Mouse (Mus musculus): ENCODE data around the gene Zfp738. TPM values are rescaled to one million over a fixed set of nuclear protein-coding genes. Genes with fewer than 3 reads are reported as not detected.
"Not testable (repeated sequence)": the region's sequence is repeated elsewhere in the genome, so short reads cannot be mapped to it uniquely, and the experiment has no call there.

The Zfp738 gene
- total RNA-seq (2017), result 16.9 to 22.4 TPM (median 21.2 TPM) in 3 replicates

DNA sequence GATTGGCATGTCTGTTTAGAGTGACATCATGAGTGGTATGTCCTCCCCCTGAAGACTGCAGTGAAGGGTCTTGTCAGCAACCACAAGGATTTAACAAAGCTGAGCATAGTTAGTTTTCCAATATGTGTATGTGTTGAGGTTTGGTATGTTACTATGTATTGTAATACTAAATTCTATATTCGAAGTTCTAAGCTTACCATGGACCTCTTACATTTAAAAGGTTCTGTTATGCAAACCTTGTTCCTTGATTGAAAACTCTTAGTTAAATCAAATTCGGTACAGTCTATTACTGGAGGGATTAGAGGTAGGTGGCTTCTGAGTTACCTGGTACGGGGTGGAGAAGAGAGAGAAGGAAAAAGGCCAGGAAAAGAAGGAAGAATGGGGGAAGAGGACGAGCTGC is at the start of gene Zfp738:
Gene Zfp738 (minus strand): TSS at position 101 of the 400 bp plus-strand sequence.
- ATAC-seq (replicated peaks; ENCODE audit: insufficient number of reproducible peaks, low FRiP score, low TSS enrichment, poor library complexity, severe bottlenecking), result no peak

GRCm38 (mm10) chr13:67734391-67734790 is 47.5 kb upstream of the Zfp738 start:
- ATAC-seq (replicated peaks; ENCODE audit: insufficient number of reproducible peaks, low FRiP score, low TSS enrichment, poor library complexity, severe bottlenecking), result not testable (repeated sequence)

DNA sequence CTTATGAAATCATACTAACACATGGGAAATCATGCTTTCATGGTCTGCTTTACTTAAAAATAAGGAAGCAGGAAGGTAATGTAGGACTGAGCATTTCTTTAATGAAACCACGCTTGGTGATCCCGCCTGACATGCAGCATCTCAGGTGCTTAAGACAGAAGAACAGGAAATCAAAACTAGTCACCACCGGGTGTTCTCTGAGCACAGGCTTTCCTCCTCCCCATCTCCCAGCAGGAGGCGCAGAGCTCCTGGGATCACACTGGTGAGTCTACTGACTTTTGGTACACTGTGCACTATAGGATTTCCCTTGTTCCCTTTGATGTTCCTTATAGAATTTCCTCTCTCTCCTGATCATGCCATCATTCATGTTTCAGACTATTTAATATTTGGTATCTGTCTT is 42.6 kb upstream of the Zfp738 start:
- not testable (repeated sequence) for ATAC-seq (replicated peaks; ENCODE audit: insufficient number of reproducible peaks, low FRiP score, low TSS enrichment, poor library complexity, severe bottlenecking)

DNA sequence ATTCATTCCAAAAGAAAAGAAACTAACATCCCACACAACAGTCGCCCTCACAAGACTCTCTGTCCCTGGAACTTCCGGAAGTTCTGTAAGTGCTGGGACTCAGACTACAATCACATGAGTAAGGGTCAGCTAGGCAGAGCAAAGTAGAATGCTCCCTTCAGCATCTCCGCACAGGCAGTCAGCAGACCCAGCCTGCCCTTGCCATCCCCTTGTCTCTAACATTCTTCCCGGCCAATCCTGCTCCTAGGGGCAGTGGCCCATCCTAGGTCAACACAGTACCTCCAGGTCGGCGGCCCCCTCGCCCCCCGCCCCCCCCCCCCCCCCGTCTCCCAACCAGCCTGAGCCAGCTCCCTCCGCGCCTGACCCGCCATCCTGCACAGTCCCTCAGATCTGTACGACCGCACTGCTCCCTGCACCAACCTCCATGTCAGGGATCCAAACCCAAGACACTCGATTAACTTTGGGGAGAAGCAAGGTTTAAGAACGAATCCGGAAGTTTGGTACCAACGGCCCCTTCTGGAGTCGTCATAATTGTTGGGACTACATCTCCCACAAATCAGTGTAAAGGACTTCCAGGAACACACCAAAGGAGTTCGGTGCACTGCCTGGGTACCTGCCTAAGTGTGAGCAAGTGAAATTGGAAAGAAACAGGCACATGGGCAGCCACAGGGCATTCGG is 41.9 kb upstream of the Zfp738 start, which contains the start of gene Zfp65:
Gene Zfp65 (minus strand): TSS at position 533 of the 678 bp plus-strand sequence.
- peak; percentile 81 for ATAC-seq (replicated peaks; ENCODE audit: insufficient number of reproducible peaks, low FRiP score, low TSS enrichment, poor library complexity, severe bottlenecking)

DNA sequence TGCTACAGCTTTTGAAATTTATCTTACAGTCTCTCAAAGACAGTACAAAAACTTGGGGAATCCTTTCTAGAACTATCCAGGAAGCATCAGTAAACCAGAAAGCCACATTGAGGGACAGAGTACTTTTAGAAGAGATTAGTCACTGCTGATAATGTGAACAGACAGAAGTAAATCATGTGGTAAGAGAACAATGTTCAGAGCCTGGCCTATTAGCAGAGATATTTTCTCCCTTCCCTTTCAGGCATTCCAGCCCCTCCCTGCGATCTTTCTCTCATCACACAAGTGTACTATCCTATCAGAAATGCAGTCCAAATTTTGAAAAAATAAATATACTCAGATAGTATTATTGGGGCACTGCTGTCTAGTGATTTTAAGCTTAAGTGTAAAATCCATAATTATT is 41.2 kb upstream of the Zfp738 start:
- ATAC-seq (replicated peaks; ENCODE audit: insufficient number of reproducible peaks, low FRiP score, low TSS enrichment, poor library complexity, severe bottlenecking), result no peak

DNA sequence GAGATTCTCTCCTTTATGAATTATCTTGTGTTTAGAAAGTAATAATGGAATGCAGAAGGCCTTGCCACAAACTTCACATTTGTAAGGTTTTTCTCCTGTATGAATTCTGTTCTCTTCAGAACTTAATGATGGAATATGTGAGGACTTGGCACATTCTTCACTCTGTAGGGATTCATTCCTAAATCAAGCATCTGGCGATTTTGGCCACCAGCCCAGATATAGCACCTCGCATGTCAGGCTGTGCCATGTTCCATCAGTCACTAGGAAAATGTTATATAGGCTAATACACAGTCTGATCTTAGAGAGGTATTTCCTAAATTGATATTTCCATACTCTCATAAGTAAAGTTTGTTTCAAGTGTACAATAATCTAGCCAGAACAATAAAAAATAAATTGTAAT is 38.5 kb upstream of the Zfp738 start:
- ATAC-seq (replicated peaks; ENCODE audit: insufficient number of reproducible peaks, low FRiP score, low TSS enrichment, poor library complexity, severe bottlenecking), result not testable (repeated sequence)

DNA sequence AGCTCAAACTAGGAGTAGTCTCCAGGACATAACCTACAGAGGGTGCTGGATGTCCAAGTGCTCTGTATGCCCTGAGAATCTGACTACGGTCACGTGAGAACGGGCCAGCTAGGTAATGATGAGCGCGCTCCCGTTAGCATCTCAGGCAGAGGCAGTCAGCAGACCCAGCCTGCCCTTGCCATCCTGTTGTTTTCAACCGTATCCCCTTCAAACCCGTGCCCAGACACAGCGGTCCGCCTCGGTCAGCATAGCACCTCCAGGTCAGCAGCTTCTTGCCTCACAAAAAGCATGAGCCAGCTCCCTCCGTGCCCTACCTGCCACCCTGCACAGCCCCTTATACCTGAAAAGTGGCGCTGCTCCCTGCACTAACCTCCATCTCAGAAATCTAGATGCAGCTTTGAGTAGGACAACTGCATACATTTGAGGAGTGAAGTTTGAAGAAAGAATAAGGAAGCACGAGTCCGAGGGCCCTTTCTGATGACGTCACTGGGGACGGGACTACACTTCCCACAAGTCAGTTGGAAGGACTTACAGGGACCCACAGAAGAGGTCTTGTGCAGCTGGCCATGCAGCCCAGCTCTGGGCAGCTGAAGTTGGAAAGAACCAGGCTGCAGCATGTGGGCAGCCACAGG is 37.1 kb upstream of the Zfp738 start:
- ATAC-seq (replicated peaks; ENCODE audit: insufficient number of reproducible peaks, low FRiP score, low TSS enrichment, poor library complexity, severe bottlenecking), result peak; percentile 95

DNA sequence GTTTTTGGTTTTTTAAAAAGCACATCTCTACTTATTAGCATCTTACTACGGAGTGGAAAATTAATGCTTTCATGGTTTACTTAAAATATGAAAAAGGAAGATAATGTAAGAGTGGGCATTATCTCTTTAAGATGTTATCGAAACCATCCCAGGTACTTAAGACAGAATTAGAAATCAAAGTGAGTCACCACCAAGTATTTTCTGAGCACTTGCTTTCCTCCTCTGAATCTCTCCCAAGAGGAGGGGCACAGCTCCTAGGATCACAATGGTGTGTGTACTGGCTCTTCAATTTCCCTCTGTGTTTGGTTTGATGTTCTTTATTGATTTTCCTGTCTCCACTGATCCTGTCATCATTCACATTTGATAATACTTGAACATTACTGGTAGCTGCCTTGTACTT is 3.0 kb downstream of the Zfp738 start:
- ATAC-seq (replicated peaks; ENCODE audit: insufficient number of reproducible peaks, low FRiP score, low TSS enrichment, poor library complexity, severe bottlenecking), result not testable (repeated sequence)

DNA sequence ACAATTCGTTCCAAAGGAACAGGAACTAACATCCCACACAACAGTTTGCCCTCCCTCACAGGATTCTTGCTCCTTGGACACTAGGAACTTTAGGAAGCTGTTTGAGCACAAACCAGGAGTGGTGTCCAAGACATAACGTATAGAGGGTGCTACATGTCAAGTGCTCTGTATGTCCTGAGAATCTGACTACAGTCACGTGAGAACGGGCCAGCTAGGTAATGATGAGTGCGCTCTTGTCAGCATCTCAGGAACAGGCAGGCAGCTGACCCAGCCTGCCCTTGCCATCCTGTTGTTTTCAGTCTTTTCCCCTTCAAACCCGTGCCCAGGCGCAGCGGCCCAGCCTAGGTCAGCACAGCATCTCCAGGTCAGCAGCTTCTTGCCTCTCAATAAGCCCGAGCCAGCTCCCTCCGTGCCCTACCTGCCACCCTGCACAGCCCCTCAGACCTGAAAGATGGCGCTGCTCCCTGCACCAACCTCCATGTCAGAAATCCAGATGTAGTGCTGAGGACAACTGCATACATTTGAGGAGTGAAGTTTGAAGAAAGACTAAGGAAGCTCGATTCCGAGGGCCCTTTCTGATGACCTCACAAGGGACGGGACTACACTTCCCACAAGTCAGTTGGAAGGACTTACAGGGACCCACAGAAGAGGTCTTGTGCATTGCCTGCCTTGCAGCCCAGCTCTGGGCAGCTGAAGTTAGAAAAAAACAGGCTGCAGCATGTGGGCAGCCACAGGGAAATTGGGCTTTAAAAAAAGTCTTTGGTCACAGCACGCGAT is 3.7 kb downstream of the Zfp738 start:
- peak; percentile 100 for ATAC-seq (replicated peaks; ENCODE audit: insufficient number of reproducible peaks, low FRiP score, low TSS enrichment, poor library complexity, severe bottlenecking)

DNA sequence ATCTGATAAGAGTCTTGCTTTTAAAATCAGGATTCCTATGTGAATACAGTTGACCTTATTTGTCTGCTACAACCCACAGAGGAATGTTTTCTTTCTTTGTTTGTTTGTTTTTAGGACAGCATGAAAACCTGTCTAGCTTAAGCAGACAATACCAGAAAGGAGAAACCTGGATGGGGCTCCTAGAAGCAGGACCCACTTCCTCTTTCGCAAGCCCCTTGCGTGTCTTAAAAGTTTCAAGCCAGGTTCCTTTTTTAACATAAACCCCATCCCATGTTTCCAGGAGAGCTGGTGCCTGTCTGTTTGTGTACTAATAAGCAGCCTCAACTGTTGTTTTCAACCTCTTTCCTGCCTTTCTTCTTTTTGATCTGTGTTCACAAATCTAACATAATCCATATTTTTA is 12.0 kb downstream of the Zfp738 start:
- ATAC-seq (replicated peaks; ENCODE audit: insufficient number of reproducible peaks, low FRiP score, low TSS enrichment, poor library complexity, severe bottlenecking), result no peak

GRCm38 (mm10) chr13:67652496-67652895 is 34.4 kb downstream of the Zfp738 start:
- ATAC-seq (replicated peaks; ENCODE audit: insufficient number of reproducible peaks, low FRiP score, low TSS enrichment, poor library complexity, severe bottlenecking), result no peak

DNA sequence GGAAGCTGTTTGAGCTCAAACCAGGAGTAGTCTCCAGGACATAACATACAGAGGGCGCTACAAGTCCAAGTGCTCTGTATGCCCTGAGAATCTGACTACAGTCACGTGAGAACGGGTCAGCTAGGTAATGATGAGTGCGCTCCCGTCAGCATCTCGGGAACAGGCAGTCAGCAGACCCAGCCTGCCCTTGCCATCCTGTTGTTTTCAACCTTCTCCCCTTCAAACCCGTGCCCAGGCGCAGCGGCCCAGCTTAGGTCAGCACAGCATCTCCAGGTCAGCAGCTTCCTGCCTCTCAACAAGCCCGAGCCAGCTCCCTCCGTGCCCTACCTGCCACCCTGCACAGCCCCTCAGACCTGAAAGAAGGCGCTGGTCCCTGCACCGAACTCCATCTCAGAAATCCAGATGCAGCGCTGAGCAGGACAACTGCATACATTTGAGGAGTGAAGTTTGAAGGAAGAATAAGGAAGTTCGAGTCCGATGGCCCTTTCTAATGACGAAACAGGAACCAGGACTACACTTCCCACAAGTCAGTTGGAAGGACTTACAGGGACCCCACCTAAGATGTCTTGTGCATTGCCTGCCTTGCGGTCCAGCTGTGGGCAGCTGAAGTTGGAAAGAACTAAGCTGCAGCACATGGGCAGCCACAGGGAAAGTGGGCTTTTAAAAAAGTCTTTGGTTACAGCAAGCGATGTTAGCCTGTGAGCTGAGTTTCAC is 49.4 kb downstream of the Zfp738 start, which contains the start of the genes Gm49345 and Zfp729a:
Gene Gm49345 (minus strand): TSS at position 476 of the 714 bp plus-strand sequence.
Gene Zfp729a (minus strand): TSS at position 498 of the 714 bp plus-strand sequence.
- peak; percentile 97 for ATAC-seq (replicated peaks; ENCODE audit: insufficient number of reproducible peaks, low FRiP score, low TSS enrichment, poor library complexity, severe bottlenecking)

GRCm38 (mm10) chr13:67610108-67610507 is 76.8 kb downstream of the Zfp738 start:
- no peak for ATAC-seq (replicated peaks; ENCODE audit: insufficient number of reproducible peaks, low FRiP score, low TSS enrichment, poor library complexity, severe bottlenecking)

- ATAC-seq (replicated peaks; ENCODE audit: insufficient number of reproducible peaks, low FRiP score, low TSS enrichment, poor library complexity, severe bottlenecking), result peak; percentile 85
Measured at GRCm38 (mm10) chr13:67609066-67609876, 77.6 kb downstream of the Zfp738 start, which contains the start of gene Zfp729b. Zfp729b (minus strand) TSS chr13:67609707.
